Mouse (Mus musculus) cortical plate, adult 2 months (tissue): ENCODE measurements around the gene Cmah.

Experiments
- CTCF ChIP-seq: fragments of 200-500 bp; IDR thresholded peaks from 2 replicates; pipeline ENCODE4 v1.5.1; 2011; ENCODE audit warnings: mild to moderate bottlenecking, control low read depth, low read length; ENCODE audit not compliant: insufficient read depth; ENCODE audit errors: extremely low read depth
- POLR2A ChIP-seq: fragments of 200-500 bp; IDR thresholded peaks from 2 replicates; pipeline ENCODE4 v1.6.1; 2011; ENCODE audit warnings: mild to moderate bottlenecking, low read length, control low read depth; ENCODE audit not compliant: insufficient read depth; ENCODE audit errors: extremely low read depth

DNA sequence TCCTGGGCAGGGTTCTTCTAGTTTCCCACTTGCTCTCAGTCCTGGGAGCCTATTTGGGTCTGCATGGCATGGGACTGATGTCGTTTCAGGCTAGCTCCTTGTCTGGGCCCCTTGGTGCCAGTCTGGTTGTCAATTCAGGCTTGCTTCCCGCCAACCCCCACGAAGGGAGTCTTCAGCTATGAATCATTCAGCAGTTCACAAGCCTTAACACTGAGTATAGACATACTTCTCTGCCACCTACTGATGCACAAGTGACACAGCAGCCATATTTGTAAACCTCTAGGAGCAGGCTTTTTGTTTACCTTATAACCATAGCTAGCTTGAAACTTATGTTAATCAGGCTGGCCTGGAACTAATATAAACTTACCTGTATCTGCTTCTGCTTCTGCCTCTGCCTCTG lies 10.6 kb upstream of the Cmah start:
- TF ChIP-seq CTCF: no peak
- TF ChIP-seq POLR2A: no peak
